Mouse (Mus musculus) limb, embryonic 13.5 days (tissue): ENCODE data around the gene Itgae. TPM values are rescaled to one million over a fixed set of nuclear protein-coding genes. Genes with fewer than 3 reads are reported as not detected.
"Not testable (repeated sequence)": the region's sequence is repeated elsewhere in the genome, so short reads cannot be mapped to it uniquely, and the experiment has no call there.

Experiments used
- ATAC-seq: fragments of 200-750 bp; cut with Nextera tagmentation; 2 replicates; pipeline ENCODE4 v1.8.0; 2017; ENCODE audit warnings: low read depth, moderate number of reproducible peaks, moderate TSS enrichment; ENCODE audit not compliant: low FRiP score
- H3K27ac ChIP-seq: fragments of 300-500 bp; sonication (generic); 2 replicates; pipeline ENCODE4 v1.5.1; 2015; ENCODE audit warnings: inconsistent platforms, mild to moderate bottlenecking, moderate library complexity
- H3K27me3 ChIP-seq: fragments of 300-500 bp; sonication (generic); 2 replicates; pipeline ENCODE4 v1.6.1; 2015; ENCODE audit warnings: mild to moderate bottlenecking, inconsistent platforms
- H3K36me3 ChIP-seq: fragments of 300-500 bp; sonication (generic); 2 replicates; pipeline ENCODE4 v1.6.1; 2015; ENCODE audit warnings: inconsistent platforms, mild to moderate bottlenecking, moderate library complexity
- H3K4me1 ChIP-seq: fragments of 300-500 bp; sonication (generic); 2 replicates; pipeline ENCODE4 v1.6.1; 2015; ENCODE audit warnings: inconsistent platforms
- H3K4me2 ChIP-seq: fragments of 300-500 bp; sonication (generic); replicated peaks from 2 replicates; pipeline ENCODE4 v1.6.1; 2015; ENCODE audit warnings: inconsistent platforms, mild to moderate bottlenecking, moderate library complexity
- H3K4me3 ChIP-seq: fragments of 300-500 bp; sonication (generic); 2 replicates; pipeline ENCODE4 v1.5.1; 2015; ENCODE audit warnings: moderate library complexity, mild to moderate bottlenecking, inconsistent platforms
- H3K9ac ChIP-seq: fragments of 300-500 bp; sonication (generic); 2 replicates; pipeline ENCODE4 v1.6.1; 2015; ENCODE audit warnings: mild to moderate bottlenecking, inconsistent platforms
- H3K9me3 ChIP-seq: fragments of 300-500 bp; sonication (generic); 2 replicates; pipeline ENCODE4 v1.6.1; 2016; ENCODE audit warnings: inconsistent platforms
- WGBS: fragments of 180-500 bp; shearing (Covaris S2); methylation state at CpG from one replicate; pipeline ENCODE4 v1.1.7; 2015; 5-methylcytosine and 5-hydroxymethylcytosine counted together
- polyA plus RNA-seq: library from polyadenylated mRNA; unstranded; fragments of >200 nt; fragmentation: Nextera tagmentation; extraction: Ambion mirVana; gene quantifications from 2 replicates; pipeline ENCODE4 v1.2.1, GENCODE M21; 2015

The Itgae gene
- polyA plus RNA-seq, 1 experiment from 2014 or later, result 0.57 TPM

DNA sequence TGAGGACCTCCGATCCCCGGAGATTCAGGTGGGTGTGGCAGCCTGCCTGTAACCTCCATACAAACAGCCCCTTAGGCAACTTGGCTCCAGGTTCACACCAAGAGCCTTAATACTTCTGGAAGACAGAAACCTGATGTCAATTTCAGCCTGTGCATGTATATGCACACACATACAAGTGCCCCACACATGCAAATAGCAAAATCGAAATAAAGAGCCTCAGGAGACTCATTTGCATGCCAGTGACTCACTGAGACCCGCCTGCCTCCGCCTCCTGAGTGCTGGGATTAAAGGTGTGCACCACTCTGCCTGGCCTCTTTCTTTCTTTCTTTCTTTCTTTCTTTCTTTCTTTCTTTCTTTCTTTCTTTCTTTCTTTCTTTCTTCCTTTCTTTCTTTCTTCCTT, 8.5 kb downstream of the Itgae start:
- Histone ChIP-seq H3K9ac (no peak overlapping the region), H3K36me3 (no peaks in the 10 kb centered on the region), H3K9me3 (no peaks in the 10 kb centered on the region), H3K27ac (no peak overlapping the region), H3K4me1 (peaks cover 2% of the 10 kb centered on the region; the same call in 1 of the 2 replicates), H3K4me3 (no peak overlapping the region), H3K4me2 (no peak overlapping the region), H3K27me3 (no peaks in the 10 kb centered on the region)
- no peak for ATAC-seq
- 48% methylated on average over 5 of the region's 5 CpGs for WGBS

GRCm38 (mm10) chr11:73099976-73100750, 9.8 kb downstream of the Itgae start:
- Histone ChIP-seq H3K4me1 (peaks cover 2% of the 10 kb centered on the region; the same call in 1 of the 2 replicates), H3K27ac (no peak overlapping the region), H3K9ac (no peak overlapping the region), H3K4me3 (no peak overlapping the region), H3K4me2 (no peak overlapping the region), H3K36me3 (no peaks in the 10 kb centered on the region), H3K9me3 (no peaks in the 10 kb centered on the region), H3K27me3 (no peaks in the 10 kb centered on the region)
- 61% methylated on average over 14 of the region's 14 CpGs for WGBS
- ATAC-seq, result no peak

GRCm38 (mm10) chr11:73101308-73101707, 10.9 kb downstream of the Itgae start:
- Histone ChIP-seq H3K9ac (no peak overlapping the region), H3K27ac (no peak overlapping the region), H3K4me1 (peaks cover 2% of the 10 kb centered on the region; the same call in 1 of the 2 replicates), H3K36me3 (no peaks in the 10 kb centered on the region), H3K4me3 (no peak overlapping the region), H3K4me2 (no peak overlapping the region), H3K27me3 (no peaks in the 10 kb centered on the region), H3K9me3 (no peaks in the 10 kb centered on the region)
- WGBS, result 76% methylated on average over 4 of the region's 4 CpGs
- no peak for ATAC-seq

DNA sequence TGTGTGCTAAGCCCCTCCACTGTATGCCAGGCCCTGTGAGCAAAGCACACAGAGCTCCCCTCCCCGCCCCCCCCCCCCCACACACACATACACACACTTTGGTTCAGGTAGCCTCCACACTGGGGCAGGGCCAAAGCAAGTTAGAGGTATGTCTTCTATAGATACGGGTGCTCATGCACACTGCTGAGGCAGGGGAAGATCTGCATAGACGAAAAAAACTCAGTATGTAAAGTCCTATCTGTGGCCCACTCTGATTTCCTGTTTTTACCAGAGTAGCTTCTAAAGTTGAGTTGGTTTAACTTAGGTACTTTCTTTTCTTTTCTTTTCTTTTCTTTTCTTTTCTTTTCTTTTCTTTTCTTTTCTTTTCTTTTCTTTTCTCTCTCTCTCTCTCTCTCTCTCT, 14.9 kb downstream of the Itgae start:
- no peaks in the 10 kb centered on the region for H3K27me3 ChIP-seq
- no peak for ATAC-seq
- no peak overlapping the region for H3K4me2 ChIP-seq

GRCm38 (mm10) chr11:73107358-73107757, 17.0 kb downstream of the Itgae start:
- H3K4me1 ChIP-seq, H3K9me3 ChIP-seq, H3K27ac ChIP-seq, H3K4me3 ChIP-seq, H3K4me2 ChIP-seq, H3K9ac ChIP-seq, ATAC-seq, H3K27me3 ChIP-seq, H3K36me3 ChIP-seq: not testable (repeated sequence)
- WGBS, result 34% methylated on average over 3 of the region's 3 CpGs

More for the DNA sequence above, 14.9 kb downstream of the Itgae start:
- WGBS, result 51% methylated on average over 3 of the region's 3 CpGs
- no peak overlapping the region for H3K27ac ChIP-seq
- no peaks in the 10 kb centered on the region for H3K4me1 ChIP-seq
- no peaks in the 10 kb centered on the region for H3K9me3 ChIP-seq
- no peak overlapping the region for H3K4me3 ChIP-seq
- no peak overlapping the region for H3K9ac ChIP-seq
- no peaks in the 10 kb centered on the region for H3K36me3 ChIP-seq

GRCm38 (mm10) chr11:73108195-73108897, 18.0 kb downstream of the Itgae start:
- H3K36me3 ChIP-seq, result no peaks in the 10 kb centered on the region
- H3K4me1 ChIP-seq, result no peaks in the 10 kb centered on the region
- H3K4me3 ChIP-seq, result no peak overlapping the region
- H3K27me3 ChIP-seq, result no peaks in the 10 kb centered on the region
- no peak overlapping the region for H3K4me2 ChIP-seq
- no peaks in the 10 kb centered on the region for H3K9me3 ChIP-seq
- H3K9ac ChIP-seq, result no peak overlapping the region
- H3K27ac ChIP-seq, result no peak overlapping the region
- ATAC-seq, result no peak
- 72% methylated on average over 5 of the region's 5 CpGs for WGBS

GRCm38 (mm10) chr11:73108898-73109625, 18.7 kb downstream of the Itgae start:
- no peak overlapping the region for H3K4me3 ChIP-seq
- H3K4me1 ChIP-seq, result no peaks in the 10 kb centered on the region
- 74% methylated on average over 14 of the region's 14 CpGs for WGBS
- H3K9me3 ChIP-seq, result no peaks in the 10 kb centered on the region
- H3K27ac ChIP-seq, result no peak overlapping the region
- H3K36me3 ChIP-seq, result no peaks in the 10 kb centered on the region
- no peaks in the 10 kb centered on the region for H3K27me3 ChIP-seq
- no peak for ATAC-seq
- no peak overlapping the region for H3K9ac ChIP-seq
- no peak overlapping the region for H3K4me2 ChIP-seq

DNA sequence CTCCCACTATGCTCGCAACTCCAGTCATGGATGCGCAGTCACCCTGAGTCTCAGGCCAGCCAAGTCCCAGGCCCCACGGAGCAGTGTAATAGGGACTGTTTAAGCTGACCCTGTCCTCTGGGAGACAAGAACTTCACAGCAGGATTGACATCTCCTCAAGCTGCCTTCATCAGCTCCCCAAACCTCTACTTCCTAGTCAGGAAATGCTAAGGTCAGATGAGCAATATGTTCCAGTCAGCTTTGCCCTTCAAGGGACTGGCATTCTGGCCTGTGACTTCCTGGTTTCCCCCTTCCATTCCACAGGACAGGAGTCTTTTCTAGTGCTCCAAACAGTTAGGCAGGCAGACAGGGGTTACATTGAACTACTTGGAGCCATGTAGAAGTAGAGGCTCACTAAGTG, 19.6 kb downstream of the Itgae start:
- Histone ChIP-seq H3K9me3 (no peaks in the 10 kb centered on the region), H3K4me3 (no peak overlapping the region), H3K36me3 (no peaks in the 10 kb centered on the region), H3K9ac (no peak overlapping the region), H3K27me3 (no peaks in the 10 kb centered on the region), H3K4me1 (no peaks in the 10 kb centered on the region), H3K4me2 (no peak overlapping the region), H3K27ac (no peak overlapping the region)
- WGBS, result 94% methylated on average over 3 of the region's 3 CpGs
- ATAC-seq, result no peak

DNA sequence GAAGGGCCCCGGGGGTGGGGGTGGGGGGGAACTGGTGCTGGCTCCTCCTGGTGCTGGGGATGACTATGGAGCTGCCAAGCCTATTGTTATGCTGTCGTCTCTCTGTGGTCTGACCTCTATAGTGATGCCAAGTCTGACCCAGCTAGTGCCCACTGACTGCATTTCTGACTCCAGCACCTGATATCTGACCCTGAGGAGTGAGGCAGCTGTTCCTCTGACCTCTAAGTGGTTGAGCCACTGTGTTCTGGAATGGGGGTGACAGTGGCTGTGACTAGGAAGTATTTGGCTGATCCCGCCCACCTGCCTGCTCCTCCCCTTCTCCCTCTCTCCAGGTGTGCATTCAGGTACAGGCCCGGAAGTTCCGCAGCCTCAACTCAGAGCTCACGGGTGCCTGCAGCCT, 21.0 kb downstream of the Itgae start:
- no peak for ATAC-seq
- H3K4me3 ChIP-seq, result no peak overlapping the region
- H3K4me2 ChIP-seq, result no peak overlapping the region
- WGBS, result 67% methylated on average over 6 of the region's 6 CpGs
- no peak overlapping the region for H3K9ac ChIP-seq
- H3K27me3 ChIP-seq, result no peaks in the 10 kb centered on the region
- no peaks in the 10 kb centered on the region for H3K36me3 ChIP-seq
- H3K27ac ChIP-seq, result no peak overlapping the region
- H3K4me1 ChIP-seq, result no peaks in the 10 kb centered on the region
- H3K9me3 ChIP-seq, result no peaks in the 10 kb centered on the region

DNA sequence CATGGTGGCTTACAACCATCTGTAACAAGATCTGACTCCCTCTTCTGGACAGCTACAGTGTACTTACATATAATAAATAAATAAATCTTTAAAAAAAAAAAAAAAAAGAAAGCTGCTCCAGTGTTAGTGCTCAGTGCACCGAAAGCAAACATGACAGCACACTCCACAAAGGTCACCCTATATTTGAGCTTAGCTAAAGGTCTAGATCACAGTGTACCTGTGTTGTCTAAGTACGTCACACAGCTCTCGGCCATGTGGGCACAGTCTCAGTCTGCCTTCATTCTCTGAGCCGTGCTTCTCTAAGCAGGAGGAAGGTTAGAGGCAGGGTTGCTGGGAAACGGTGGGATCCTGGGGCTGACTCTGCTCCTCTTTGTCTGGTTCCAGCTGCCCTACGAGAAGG, 36.1 kb downstream of the Itgae start:
- 92% methylated on average over 6 of the region's 6 CpGs for WGBS
- Histone ChIP-seq H3K36me3 (peaks cover 20% of the 10 kb centered on the region; the same call in 1 of the 2 replicates), H3K4me3 (no peak overlapping the region), H3K9me3 (no peaks in the 10 kb centered on the region), H3K9ac (no peak overlapping the region), H3K4me1 (no peaks in the 10 kb centered on the region), H3K27ac (no peak overlapping the region), H3K4me2 (no peak overlapping the region), H3K27me3 (no peaks in the 10 kb centered on the region)
- no peak for ATAC-seq

DNA sequence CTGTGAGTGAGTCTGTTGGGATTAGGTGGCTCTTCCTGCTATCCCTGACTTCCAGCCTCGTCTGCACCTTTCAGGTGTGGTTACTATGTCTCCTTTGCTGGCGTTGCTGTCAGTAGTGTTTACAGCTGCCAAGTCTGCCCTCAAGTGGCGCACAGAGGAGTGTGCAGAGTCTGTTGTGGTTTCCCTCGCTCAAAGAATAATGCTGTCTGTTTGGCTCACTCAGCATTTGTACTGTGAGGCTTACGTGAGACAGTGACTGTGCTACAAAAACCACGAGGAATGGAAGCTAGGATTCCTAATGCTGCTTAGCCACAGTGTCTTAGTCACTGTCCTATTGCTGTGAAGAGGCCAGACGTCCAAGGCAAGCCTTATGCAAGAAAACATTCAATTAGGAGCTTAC, 40.6 kb downstream of the Itgae start:
- 78% methylated on average over 7 of the region's 7 CpGs for WGBS
- H3K4me1 ChIP-seq, result peaks cover 24% of the 10 kb centered on the region
- H3K4me2 ChIP-seq, result no peak overlapping the region
- peaks cover 37% of the 10 kb centered on the region for H3K36me3 ChIP-seq
- ATAC-seq, result no peak
- no peaks in the 10 kb centered on the region for H3K27me3 ChIP-seq
- no peak overlapping the region for H3K4me3 ChIP-seq
- no peak overlapping the region for H3K27ac ChIP-seq
- 0 out of 2 replicates have a peak, but pooled peaks cover 3% of the 10 kb centered on the region for H3K9me3 ChIP-seq
- H3K9ac ChIP-seq, result no peak overlapping the region

- Histone ChIP-seq H3K4me3 (no peak overlapping the region), H3K4me2 (no peak overlapping the region), H3K9me3 (0 out of 2 replicates have a peak, but pooled peaks cover 3% of the 10 kb centered on the region), H3K27ac (no peak overlapping the region), H3K4me1 (peaks cover 40% of the 10 kb centered on the region), H3K36me3 (peaks cover 32% of the 10 kb centered on the region), H3K9ac (no peak overlapping the region), H3K27me3 (no peaks in the 10 kb centered on the region)
- WGBS, result 96% methylated on average over 6 of the region's 6 CpGs
- no peak for ATAC-seq
Measured at GRCm38 (mm10) chr11:73132999-73133398, 42.6 kb downstream of the Itgae start.
